Mouse (Mus musculus) kidney, embryonic 16.5 days (tissue): Measurements from ENCODE around the gene Ramp1. TPM values are rescaled to one million over a fixed set of nuclear protein-coding genes. Genes with fewer than 3 reads are reported as not detected.

Experiments
- ATAC-seq: fragments of 200-750 bp; cut with Nextera tagmentation; 2 replicates; pipeline ENCODE4 v1.8.0; 2017; ENCODE audit warnings: moderate TSS enrichment; ENCODE audit not compliant: low FRiP score, low TSS enrichment
- H3K27ac ChIP-seq: fragments of 300-500 bp; sonication (generic); 2 replicates; pipeline ENCODE4 v1.5.1; 2014; ENCODE audit warnings: low read length
- H3K27me3 ChIP-seq: fragments of 300-500 bp; sonication (generic); 2 replicates; pipeline ENCODE4 v1.6.1; 2014; ENCODE audit warnings: low read length, control low read depth, mixed read lengths; ENCODE audit not compliant: insufficient read depth
- H3K36me3 ChIP-seq: fragments of 300-500 bp; sonication (generic); 2 replicates; pipeline ENCODE4 v1.6.1; 2014; ENCODE audit warnings: low read length, control low read depth, mixed read lengths; ENCODE audit not compliant: insufficient read depth
- H3K4me1 ChIP-seq: fragments of 300-500 bp; sonication (generic); 2 replicates; pipeline ENCODE4 v1.6.1; 2014; ENCODE audit warnings: low read length, control low read depth, mixed read lengths; ENCODE audit not compliant: insufficient read depth
- H3K4me2 ChIP-seq: fragments of 300-500 bp; sonication (generic); replicated peaks from 2 replicates; pipeline ENCODE4 v1.6.1; 2014; ENCODE audit warnings: low read depth, low read length
- H3K4me3 ChIP-seq: fragments of 300-500 bp; sonication (generic); 2 replicates; pipeline ENCODE4 v1.5.1; 2014; ENCODE audit warnings: mild to moderate bottlenecking, low read length
- H3K9ac ChIP-seq: fragments of 300-500 bp; sonication (generic); replicated peaks from 2 replicates; pipeline ENCODE4 v1.6.1; 2014; ENCODE audit warnings: low read length
- H3K9me3 ChIP-seq: fragments of 300-500 bp; sonication (generic); 2 replicates; pipeline ENCODE4 v1.6.1; 2016; ENCODE audit warnings: low read length, control low read depth
- WGBS: fragments of 180-500 bp; shearing (Covaris S2); extraction: QIAGEN DNeasy Blood & Tissue Kit; methylation state at CpG from one replicate; pipeline ENCODE4 v1.1.7; 2014; 5-methylcytosine and 5-hydroxymethylcytosine counted together
- polyA plus RNA-seq: library from polyadenylated mRNA; unstranded; fragments of >200 nt; fragmentation: Nextera tagmentation; extraction: Ambion mirVana; gene quantifications from 2 replicates; pipeline ENCODE4 v1.2.1, GENCODE M21; 2015

The Ramp1 gene
- polyA plus RNA-seq, 1 experiment from 2014 or later = 2.2 TPM

DNA sequence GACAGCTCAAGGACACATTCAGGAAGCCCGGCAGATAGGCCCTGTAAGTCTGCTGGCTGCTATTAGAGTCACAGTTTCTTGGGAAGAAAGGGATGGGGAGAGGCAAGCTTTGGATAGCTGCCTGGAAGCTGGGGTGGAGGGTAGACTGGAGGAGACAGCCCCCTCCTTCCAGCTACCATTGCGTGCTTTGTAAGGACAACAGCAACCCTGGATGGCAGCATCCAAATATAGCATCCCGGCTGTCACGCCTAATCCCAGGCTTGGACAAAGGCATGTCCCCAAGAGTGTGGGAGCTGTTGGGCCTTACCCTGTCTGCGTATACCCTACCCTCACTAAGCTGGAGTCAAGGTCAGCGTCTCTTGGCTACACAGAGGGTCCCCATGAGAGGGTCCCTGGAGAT lies 29.7 kb downstream of the Ramp1 start:
- Histone ChIP-seq H3K9ac (no peak overlapping the region), H3K4me2 (no peak overlapping the region), H3K27me3 (no peaks in the 10 kb centered on the region), H3K4me3 (no peak overlapping the region), H3K27ac (no peak overlapping the region), H3K4me1 (no peaks in the 10 kb centered on the region), H3K9me3 (no peaks in the 10 kb centered on the region), H3K36me3 (no peaks in the 10 kb centered on the region)
- WGBS = 85% methylated on average over 6 of the region's 6 CpGs
- ATAC-seq = no peak

DNA sequence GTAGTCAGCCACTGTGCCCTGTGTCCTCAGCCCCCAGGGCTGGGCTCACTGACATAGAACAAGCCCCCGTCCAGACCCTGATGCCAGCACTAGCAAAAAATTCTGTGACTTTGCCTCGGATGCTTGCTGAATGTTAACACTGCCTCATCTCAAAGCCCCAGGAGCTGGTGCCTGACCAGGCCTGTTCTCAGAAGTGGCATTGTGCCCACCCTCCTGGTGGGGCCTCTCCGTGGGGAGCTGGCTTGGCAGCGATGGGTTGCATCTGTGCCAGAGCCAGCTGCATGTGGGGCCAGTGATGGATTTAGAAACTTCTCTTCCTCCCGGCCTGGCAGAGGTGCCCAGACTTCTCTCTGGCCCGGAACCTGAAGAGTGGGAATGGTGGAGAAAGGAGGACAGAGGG lies 30.2 kb downstream of the Ramp1 start:
- Histone ChIP-seq H3K4me3 (no peak overlapping the region), H3K4me2 (no peak overlapping the region), H3K4me1 (no peaks in the 10 kb centered on the region), H3K27ac (no peak overlapping the region), H3K36me3 (no peaks in the 10 kb centered on the region), H3K27me3 (no peaks in the 10 kb centered on the region), H3K9ac (no peak overlapping the region), H3K9me3 (no peaks in the 10 kb centered on the region)
- WGBS = 81% methylated on average over 6 of the region's 6 CpGs
- no peak for ATAC-seq

DNA sequence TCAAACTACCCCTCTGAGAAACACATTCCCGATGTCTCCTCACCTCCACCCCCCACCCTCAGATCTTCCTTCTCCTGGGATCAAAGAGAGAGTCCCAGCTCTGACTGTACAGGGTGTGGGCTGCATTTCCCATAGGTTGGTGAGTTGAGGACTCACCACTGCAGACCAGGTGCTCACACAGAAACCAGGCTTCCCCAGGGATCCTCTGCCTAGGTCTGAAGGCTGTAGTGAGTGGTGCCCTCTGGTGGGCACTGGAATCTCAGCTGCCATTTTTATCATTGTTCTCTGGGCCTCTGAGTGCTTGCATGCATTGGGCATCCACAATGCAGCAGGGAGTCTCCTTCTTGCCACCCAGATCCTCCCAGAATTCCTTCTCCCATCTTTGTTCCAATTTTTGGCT lies 31.5 kb downstream of the Ramp1 start:
- Histone ChIP-seq H3K9ac (no peak overlapping the region), H3K4me3 (no peak overlapping the region), H3K36me3 (no peaks in the 10 kb centered on the region), H3K27ac (no peak overlapping the region), H3K4me1 (no peaks in the 10 kb centered on the region), H3K27me3 (no peaks in the 10 kb centered on the region), H3K4me2 (no peak overlapping the region), H3K9me3 (no peaks in the 10 kb centered on the region)
- 86% methylated on average over 1 of the region's 1 CpGs for WGBS
- no peak for ATAC-seq

DNA sequence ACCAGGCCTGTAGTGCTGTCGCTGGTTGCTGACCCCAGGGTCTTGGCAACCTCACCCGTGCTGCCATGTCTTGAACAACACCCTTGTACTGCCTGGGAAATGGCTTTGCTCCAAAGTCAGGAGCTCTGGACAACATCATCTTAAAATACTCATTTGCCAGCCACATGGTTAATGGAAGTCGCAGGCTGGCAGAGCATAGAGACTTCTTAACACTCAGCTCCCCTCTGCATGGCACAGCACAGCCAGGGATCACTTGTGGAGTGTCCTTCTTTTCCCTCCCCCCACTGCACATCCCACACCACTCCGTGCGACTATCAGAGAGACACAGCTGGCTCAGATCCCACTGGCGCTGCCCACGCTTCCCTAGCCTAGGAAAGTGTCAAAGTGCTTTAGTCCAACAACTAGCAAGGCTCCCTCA lies 32.0 kb downstream of the Ramp1 start:
- Histone ChIP-seq H3K9me3 (no peaks in the 10 kb centered on the region), H3K36me3 (no peaks in the 10 kb centered on the region), H3K9ac (no peak overlapping the region), H3K27me3 (no peaks in the 10 kb centered on the region), H3K4me3 (no peak overlapping the region), H3K4me2 (no peak overlapping the region), H3K4me1 (no peaks in the 10 kb centered on the region), H3K27ac (no peak overlapping the region)
- WGBS = 55% methylated on average over 7 of the region's 7 CpGs
- peak; percentile 47; the same call in 1 of the 2 replicates for ATAC-seq

DNA sequence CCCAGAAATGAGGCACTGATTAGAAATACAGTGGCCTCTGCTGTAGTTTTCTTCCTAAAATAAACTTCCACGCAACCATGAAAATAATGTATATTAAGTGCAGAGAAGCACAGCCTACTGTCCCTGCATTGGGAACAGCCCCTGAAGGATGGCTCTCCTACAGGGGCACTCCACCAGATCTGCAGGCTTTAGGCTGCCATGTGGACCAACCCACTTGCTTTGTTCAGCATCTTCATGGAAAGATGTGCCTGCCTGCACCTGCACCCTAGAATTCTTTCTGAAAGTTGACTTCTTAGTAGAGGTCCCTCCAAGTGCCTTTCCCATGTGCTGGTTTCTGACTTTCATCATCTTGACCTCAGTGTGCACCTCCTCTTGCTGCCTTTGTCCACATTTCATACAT lies 35.6 kb downstream of the Ramp1 start:
- Histone ChIP-seq H3K4me3 (no peak overlapping the region), H3K4me2 (no peak overlapping the region), H3K27me3 (no peaks in the 10 kb centered on the region), H3K36me3 (no peaks in the 10 kb centered on the region), H3K9ac (no peak overlapping the region), H3K27ac (no peak overlapping the region), H3K9me3 (no peaks in the 10 kb centered on the region), H3K4me1 (no peaks in the 10 kb centered on the region)
- WGBS = 100% methylated on average over 1 of the region's 1 CpGs
- no peak for ATAC-seq

DNA sequence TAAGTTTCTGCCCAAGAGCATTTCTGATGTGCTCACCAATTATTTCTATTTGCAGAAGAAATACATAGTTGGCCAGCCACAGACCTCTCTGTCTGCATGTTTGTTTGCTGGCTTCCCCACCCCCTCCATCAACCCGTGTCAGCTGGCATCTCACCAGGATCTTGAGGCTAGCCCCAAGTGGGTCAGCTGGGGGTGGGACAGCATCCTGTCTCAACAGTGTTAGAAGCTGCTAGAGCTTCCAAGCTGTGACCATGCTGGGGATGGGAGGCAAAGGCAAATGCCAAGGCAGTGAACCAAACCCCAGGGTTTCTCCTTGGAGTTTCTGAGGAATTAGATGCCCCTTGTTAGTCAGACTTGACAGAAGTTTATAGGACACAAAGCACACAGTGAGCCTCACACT lies 36.4 kb downstream of the Ramp1 start:
- Histone ChIP-seq H3K9me3 (no peaks in the 10 kb centered on the region), H3K4me1 (no peaks in the 10 kb centered on the region), H3K4me2 (no peak overlapping the region), H3K27ac (no peak overlapping the region), H3K36me3 (no peaks in the 10 kb centered on the region), H3K4me3 (no peak overlapping the region), H3K27me3 (no peaks in the 10 kb centered on the region), H3K9ac (no peak overlapping the region)
- ATAC-seq = no peak
- 48% methylated on average over 1 of the region's 1 CpGs for whole genome bisulfite sequencing

DNA sequence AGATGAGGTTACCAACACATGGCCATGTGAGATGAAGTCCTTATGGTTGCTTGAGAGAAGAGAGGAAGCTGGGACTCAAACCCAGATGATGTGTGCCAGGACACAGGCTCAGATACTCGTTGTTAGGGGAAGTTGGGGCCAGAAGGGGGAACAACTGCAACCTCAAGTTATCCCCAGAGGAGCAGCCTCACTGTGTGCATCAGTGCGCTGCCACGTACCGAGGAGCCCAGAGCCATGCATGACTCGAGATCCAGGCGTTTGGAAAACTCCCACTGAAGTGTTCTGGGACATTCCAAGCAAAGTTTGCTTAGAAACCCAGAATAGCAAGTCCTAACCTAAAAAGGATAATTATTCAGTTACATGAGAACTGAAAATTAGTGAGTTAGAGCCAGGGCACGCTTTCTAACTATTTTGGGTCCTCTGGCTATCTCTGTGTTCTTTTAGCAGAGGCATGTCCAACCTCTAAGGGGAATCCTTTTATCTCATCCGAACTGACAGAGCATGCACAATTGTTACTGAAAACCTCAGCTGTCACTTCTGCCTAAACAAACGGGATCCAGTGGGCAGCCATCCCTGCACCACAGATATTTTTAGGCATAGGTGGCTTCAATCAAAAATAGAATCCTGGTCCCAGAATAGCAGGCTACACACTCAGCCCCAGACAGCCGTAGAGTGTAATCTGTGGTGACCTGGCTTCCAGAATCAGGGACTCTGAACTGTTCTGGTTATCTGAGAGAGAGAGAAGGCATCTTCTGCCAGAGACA lies 37.1 kb downstream of the Ramp1 start:
- no peak overlapping the region for H3K4me3 ChIP-seq
- no peaks in the 10 kb centered on the region for H3K4me1 ChIP-seq
- H3K27me3 ChIP-seq = no peaks in the 10 kb centered on the region
- H3K4me2 ChIP-seq = no peak overlapping the region
- 49% methylated on average over 10 of the region's 10 CpGs for WGBS
- H3K9me3 ChIP-seq = no peaks in the 10 kb centered on the region
- no peak overlapping the region for H3K27ac ChIP-seq
- no peaks in the 10 kb centered on the region for H3K36me3 ChIP-seq
- ATAC-seq = no peak
- H3K9ac ChIP-seq = no peak overlapping the region

DNA sequence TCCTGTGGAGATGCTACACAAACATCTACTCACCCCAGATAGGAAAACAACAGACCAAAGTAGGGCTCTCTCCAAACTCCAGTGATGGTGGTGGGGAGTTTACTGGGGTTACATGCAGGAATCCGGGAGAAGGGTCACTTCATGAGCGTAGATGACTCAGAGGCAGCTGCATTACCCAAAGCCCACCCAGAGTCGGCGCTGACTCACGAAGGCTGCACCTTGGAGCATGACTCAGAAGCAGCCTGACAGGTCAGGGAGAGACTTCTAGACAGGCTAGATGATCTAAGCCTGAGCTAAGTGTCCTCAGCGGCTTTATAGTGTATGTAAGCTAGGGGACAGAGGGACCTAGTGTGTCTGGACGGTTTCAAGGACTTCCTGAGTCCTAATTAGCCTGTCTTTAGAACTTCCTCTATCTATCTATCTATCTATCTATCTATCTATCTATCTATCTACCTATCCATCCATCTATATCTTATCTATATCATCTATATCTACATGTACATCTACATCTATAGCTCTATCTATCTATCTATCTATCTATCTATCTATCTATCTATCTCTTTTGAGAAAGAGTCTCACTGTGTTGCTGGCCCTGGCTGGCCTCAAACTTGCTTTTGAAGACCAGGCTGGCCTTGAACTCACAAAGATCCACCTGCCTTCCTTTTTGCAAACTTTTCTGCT lies 40.2 kb downstream of the Ramp1 start:
- Histone ChIP-seq H3K9ac (no peak overlapping the region), H3K4me3 (no peak overlapping the region), H3K27me3 (no peaks in the 10 kb centered on the region), H3K4me1 (no peaks in the 10 kb centered on the region), H3K27ac (no peak overlapping the region), H3K4me2 (no peak overlapping the region), H3K36me3 (no peaks in the 10 kb centered on the region), H3K9me3 (no peaks in the 10 kb centered on the region)
- 85% methylated on average over 7 of the region's 7 CpGs for WGBS
- no peak for ATAC-seq

DNA sequence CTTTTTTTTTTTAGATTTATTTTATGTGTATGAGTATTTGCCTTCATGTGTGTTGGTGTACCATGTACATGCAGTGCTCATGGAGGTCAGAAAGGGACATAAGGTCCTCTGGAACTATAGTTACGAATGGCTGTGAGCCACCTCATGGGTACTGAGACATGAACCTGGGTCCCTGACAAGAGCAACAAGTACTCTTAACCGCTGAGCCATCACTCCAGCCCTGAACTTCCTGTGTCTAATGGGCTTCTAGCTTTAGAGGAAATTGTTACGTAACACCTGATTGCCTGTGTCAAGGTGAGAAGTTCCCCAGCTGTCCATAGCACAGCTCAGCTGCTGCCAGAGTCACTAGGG lies 40.7 kb downstream of the Ramp1 start:
- no peak overlapping the region for H3K9ac ChIP-seq
- H3K4me3 ChIP-seq = no peak overlapping the region
- no peak overlapping the region for H3K4me2 ChIP-seq
- WGBS = 70% methylated on average over 3 of the region's 3 CpGs
- H3K9me3 ChIP-seq = no peaks in the 10 kb centered on the region
- ATAC-seq = no peak
- H3K27ac ChIP-seq = no peak overlapping the region
- no peaks in the 10 kb centered on the region for H3K27me3 ChIP-seq
- H3K4me1 ChIP-seq = no peaks in the 10 kb centered on the region
- no peaks in the 10 kb centered on the region for H3K36me3 ChIP-seq

DNA sequence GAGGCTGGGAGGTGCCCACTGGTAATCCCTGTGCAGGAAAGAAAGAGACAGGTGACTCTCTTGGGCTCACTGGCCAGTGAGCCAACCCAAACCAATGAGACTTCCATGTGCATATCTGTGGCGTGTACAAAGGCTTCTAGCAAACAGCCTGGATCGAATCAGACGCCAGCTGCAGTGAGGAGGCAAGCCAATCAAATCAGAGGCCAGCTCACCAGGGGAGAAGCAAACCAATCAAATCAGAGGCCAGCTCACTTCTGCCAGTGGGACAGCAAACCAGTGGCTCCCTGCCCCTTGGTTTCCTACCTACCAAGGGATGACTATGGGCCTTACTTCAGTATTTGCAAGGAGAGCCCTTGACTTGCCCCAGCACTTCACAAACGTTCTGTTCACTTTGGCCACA lies 46.9 kb downstream of the Ramp1 start:
- 89% methylated on average over 4 of the region's 4 CpGs for WGBS
- no peaks in the 10 kb centered on the region for H3K27me3 ChIP-seq
- no peaks in the 10 kb centered on the region for H3K9me3 ChIP-seq
- no peak overlapping the region for H3K4me3 ChIP-seq
- no peak for ATAC-seq
- no peak overlapping the region for H3K9ac ChIP-seq
- no peak overlapping the region for H3K27ac ChIP-seq
- H3K4me2 ChIP-seq = no peak overlapping the region
- no peaks in the 10 kb centered on the region for H3K36me3 ChIP-seq
- H3K4me1 ChIP-seq = peaks cover 4% of the 10 kb centered on the region; the same call in 1 of the 2 replicates
